Mouse (Mus musculus) kidney, postnatal 36 days (tissue): ENCODE data around the gene Cartpt.
"Not testable (repeated sequence)": the region's sequence is repeated elsewhere in the genome, so short reads cannot be mapped to it uniquely, and the experiment has no call there.

Experiments
- DNase-seq, 2 experiments: peaks; one replicate each; pipeline ENCODE4 v3.0.0; 2021 to 2022; ENCODE audit warnings: mixed read lengths in 2 of 2

Cartpt gene

DNA sequence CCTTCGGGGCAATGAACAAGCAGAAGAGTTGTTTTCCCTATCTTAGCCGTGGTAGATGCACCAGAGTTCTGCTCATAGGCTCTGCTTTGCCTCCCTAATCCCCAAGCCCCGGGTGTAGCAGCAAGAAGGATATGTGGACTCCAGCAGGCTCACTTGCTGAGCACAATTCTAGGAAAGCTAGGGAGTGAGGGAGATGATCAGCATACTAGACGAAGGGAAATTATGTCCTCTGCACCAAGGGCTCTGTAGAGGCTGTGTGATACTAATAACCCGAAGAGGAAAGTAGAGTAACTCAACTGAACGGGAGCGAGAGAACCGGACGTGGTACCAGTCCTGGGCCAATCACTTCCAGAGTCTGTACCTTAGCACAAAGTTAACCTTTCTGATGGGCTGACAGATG lies at the start of gene Cartpt:
TSS of gene Cartpt (minus strand) at position 127 of the 400 bp plus-strand sequence.
- no peak for DNase-seq

- DNase-seq: no peak
Measured at GRCm38 (mm10) chr13:99947417-99947816, 46.5 kb upstream of the Cartpt start.

DNA sequence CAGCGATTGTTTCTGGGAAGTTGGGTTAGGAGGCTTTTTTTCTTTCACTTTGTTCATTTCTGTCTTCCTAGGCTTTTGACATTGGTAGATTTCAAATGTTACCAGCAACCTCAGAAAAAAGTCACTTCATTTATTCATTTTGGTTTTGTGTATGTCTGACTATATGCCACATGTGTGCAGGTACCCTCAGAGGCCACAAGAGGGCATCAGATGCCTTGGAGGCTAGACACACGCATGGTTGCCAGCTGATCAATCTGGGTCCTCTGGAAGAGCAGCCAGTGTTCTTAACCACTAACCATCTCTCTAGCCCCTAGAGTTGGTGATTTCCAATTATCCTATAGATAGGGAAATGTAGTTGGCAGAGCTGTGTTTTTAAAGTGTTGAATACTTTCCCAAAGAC lies 42.6 kb upstream of the Cartpt start:
- no peak for DNase-seq

DNA sequence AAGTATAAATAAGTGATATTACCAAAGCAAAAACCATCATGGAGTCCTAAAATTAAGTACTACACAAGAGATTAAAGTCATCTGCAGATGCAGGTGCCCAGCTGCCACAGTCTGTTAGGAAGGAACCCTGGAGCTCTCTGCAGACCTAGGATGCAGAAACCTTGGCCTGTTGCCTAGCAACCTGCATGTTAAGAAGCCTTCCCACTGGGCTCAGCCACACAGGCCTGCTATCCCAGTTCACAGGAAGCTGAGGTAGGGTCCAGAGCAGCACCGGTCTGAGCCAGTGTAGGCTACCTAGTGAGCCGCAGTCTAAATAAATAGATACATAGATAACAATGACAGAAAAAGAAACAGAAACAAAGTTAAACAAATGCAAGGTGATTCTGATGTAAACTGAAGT lies 39.7 kb upstream of the Cartpt start:
- DNase-seq: no peak

DNA sequence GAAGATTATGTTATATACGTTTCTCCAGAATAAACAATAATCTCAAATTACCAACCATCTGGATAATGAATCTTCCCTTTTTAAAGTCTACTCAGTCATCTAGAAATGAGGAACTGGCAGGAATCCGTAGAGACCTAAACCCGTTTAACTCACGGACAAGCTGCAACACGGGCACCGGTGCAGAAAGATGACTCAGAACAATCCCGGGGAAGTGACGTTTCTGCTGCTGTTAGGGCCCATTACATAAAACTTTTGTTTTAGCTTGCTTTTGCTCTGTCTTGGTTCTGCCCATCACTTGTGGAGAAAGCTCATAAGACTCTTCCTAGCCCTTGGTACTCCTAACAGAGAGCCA lies 38.4 kb upstream of the Cartpt start:
- DNase-seq: no peak

GRCm38 (mm10) chr13:99938606-99939319 lies 37.9 kb upstream of the Cartpt start:
- no peak for DNase-seq

- no peak for DNase-seq
Measured at GRCm38 (mm10) chr13:99937741-99938140, 36.9 kb upstream of the Cartpt start.

DNA sequence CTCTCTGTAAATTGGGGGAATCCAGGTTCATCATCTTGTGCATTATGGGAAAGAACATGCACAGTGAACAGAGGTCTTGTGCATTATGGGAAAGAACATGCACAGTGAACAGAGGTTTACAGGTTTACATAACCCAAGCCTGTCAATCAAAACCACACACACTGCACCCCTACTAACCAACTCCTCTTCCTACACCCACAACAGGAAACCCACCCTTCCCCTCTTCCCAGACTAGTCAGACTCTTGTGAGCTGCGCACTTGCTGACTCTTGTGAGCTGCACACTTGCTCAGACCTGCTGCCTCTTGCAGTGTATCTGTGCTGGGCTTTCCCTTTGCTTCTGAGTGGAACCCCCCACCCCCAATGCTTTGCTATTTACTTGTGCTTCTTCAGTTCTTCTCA lies 31.5 kb upstream of the Cartpt start:
- DNase-seq: no peak

DNA sequence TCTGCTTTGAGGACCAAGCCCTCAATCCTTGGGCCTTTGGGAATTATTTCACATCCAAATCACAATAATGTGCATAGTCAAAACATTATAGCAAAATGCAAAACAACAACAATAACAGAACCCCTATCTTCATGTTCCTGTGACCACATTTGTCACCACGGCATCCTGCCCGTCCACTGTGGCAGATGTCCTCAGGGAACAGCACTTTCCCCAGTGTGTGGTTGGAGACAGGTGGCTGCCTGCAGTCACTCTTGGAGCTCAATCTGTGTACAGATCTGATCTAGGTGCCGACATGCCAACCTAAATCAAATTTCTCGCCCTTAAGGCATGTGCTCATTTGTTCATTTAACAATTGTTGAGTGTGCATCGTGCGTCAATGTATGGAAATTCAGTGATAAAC lies 30.6 kb upstream of the Cartpt start:
- DNase-seq: no peak

DNA sequence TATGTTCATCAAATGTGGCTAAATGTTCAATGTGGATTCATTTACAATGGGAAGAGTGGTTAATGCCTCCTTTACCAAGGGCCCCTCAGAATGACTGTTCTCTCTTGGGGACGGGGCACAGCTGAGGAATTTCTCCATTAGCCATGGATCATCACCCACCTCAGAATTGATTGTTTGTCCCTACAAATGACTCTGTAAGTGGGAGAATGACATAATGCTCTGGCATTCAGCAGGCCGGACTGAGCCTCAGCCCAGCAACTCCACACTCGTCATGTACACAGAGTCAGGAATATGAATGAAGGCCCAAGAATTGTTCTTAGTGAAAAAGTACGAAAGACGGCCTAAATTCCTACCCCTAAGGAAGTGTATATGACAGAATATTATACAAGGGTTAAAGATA lies 25.4 kb upstream of the Cartpt start:
- no peak for DNase-seq

DNA sequence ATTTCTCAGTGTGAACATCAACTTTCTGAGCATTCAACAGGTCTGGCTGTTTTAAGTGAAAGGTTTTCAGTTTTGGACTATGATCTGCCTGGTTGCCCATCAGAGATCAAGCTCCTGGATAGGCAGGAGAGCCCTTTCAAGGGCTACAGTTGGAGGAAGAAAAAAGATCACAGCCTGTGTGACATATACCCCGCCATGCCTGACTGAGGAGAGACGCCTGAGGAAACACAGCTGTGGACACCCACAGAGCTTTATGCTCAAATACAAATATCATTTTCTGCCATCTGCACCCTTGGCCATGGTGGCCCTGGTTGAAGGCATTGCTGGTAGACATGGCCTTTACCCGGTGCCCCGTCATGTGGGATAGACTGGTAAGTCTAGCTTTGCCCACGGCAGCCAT lies 14.7 kb upstream of the Cartpt start:
- no peak for DNase-seq

DNA sequence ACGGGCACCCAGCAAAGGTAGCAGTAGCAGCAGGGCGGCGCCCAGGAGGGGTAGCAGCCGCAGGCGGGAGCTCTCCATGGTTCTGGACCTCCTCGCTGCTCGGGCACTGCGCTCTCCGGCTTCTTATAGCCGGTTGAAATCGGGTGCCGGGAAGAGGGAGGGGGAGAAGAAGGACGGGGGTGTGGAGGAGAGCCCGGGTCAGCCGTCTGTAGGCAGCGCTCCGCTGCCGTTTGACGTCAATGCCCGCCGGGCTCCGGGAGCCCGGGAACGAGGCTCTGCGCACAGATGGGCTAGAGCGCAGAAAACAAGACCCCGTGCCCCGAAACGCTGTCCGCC lies 366 bp downstream of the Cartpt start:
- DNase-seq: peak; percentile 36 to 80

GRCm38 (mm10) chr13:99899670-99900556 lies 978 bp downstream of the Cartpt start:
- DNase-seq: peak in 1 of 2 experiments; percentile 8

GRCm38 (mm10) chr13:99898816-99899215 lies 2.1 kb downstream of the Cartpt start:
- DNase-seq: no peak

- DNase-seq: no peak
Measured at GRCm38 (mm10) chr13:99885636-99886035, 15.3 kb downstream of the Cartpt start.

DNA sequence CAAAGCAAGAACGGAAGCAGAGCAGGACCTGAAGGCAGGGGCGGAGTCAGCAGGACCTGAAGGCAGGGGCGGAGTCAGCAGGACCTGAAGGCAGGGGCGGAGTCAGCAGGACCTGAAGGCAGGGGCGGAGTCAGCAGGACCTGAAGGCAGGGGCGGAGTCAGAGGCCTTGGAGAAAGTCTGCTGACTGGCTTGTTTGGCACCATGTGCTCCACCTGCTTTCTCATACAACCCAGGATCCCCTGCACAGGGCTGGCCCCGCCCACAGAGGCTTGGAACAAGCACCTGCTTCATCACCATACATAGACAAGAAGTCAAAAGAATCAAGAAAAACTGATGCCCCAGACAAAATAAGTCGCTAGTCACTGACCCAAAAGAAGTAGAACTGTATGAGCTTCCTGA lies 19.1 kb downstream of the Cartpt start:
- DNase-seq: not testable (repeated sequence)

DNA sequence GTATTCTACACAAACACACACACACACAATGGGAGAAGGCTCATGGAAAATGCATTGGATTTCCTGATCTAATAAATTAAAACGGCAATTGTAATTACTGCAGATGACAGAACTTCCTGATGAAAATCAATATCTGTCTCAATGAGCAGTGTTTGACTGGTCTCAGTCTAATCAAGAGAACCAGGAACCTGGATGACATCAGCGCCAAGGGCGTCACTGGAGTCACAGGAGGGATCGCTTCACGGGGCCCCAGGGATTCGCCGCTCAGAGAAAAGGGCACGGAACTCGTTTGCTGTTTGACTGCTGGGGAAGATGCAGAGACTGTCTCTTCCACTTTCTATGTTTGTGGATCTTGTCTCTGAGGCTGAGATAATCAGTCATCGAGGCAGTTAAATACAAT lies 21.2 kb downstream of the Cartpt start:
- DNase-seq: no peak

- DNase-seq: no peak
Measured at GRCm38 (mm10) chr13:99872059-99872458, 28.8 kb downstream of the Cartpt start.

DNA sequence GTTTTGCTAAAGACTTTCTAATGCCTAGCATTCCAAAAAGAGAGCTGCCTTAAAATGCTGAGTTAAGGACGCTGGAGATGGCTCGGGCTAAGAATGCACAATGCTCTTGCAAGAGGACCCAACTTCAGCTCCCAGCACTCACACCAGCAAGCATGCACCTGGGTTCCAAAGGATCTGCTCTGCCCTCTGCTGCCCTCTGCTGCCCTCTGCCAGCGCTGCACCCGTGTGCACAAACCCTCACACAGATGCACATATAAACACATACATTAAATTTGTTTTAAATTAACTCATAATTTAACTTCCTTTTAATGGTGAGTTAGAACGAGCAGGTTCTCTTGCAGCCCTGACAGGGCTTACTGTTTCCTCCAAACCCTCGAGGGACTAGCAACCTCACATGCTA lies 32.5 kb downstream of the Cartpt start:
- DNase-seq: no peak

DNA sequence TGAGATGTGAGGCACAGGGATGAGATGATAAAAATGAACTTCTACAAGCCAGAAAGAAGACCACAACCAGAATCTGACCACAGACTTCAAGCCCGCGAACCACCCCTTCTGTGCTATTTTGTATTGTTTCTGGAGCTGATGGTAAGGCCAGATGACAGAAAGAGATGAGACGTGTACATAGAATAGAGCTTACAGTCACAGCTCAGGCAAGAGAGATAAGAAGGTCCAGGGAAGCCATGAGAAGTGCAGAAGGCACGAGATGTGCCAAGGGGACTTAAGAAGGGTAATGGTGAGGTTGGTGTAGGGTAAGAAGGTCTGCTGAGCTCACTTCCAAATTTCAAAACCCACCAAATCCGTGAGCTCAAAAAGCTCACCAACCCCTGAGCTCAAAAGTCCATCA lies 36.6 kb downstream of the Cartpt start:
- DNase-seq: no peak

DNA sequence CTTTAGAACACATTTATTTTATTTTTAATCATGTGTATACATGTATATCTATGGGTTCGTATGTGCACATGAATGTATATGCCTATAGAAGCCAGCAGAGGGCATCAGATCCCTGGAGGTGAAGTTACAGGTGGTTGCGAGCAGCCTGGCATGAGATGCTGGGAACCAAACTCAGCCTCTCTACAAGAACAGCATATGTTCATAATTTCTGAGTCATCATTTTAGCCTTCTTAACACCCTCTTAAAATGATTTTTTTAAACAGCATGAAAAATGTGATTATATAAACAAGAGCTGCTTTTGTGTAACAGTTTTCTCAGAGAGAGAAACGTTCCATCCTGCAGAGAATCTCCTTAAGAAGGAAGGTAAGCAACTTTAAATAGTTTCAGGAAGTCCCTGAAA lies 40.2 kb downstream of the Cartpt start:
- no peak for DNase-seq

DNA sequence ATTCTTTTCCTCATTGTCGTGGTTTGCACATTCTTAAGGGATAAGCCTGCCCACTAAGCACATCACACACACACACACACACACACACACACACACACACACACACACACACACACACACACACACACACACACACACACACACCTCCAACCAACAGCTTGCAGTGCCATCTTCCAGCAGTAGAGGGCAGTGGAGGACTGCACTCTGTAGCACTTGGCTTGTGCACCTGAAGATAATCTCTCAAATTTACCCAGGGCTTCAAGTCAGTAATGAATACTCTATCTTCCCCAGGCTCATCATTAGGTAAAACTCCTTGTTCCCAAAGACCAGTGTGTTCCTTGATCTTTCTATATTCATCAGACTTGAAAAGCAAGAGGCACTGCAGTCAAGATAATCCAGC lies 41.8 kb downstream of the Cartpt start:
- peak; percentile 40 to 76 for DNase-seq

DNA sequence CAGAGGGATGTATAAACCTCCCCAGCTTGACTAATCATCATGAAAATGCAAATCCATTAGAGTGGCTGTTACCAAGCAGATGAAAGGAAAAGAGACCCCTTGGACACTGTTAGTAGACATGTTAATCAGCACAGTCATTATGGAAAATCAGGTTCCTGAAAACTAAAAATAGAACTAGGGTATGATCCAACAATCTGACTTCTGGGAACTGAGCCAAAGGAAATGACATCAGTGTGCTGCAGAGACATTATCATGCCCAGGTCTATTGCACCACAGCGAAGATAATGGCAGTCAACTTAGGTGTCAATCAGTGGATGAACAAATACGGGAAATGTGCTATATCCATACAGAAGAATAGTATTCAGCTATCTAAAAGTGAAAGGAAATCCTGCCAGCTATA lies 43.0 kb downstream of the Cartpt start:
- peak in 1 of 2 experiments; percentile 16 for DNase-seq

- DNase-seq: no peak
Measured at GRCm38 (mm10) chr13:99857336-99857735, 43.6 kb downstream of the Cartpt start.
